Mouse (Mus musculus) hindbrain, embryonic 10.5 days (tissue): ENCODE results near the gene Krtcap3. TPM values are rescaled to one million over a fixed set of nuclear protein-coding genes. Genes with fewer than 3 reads are reported as not detected.

Experiments used
- DNase-seq: peaks from one replicate; pipeline ENCODE4 v3.0.0-alpha.2; 2017; ENCODE audit warnings: low spot score
- H3K27ac ChIP-seq: fragments of 300-500 bp; sonication (generic); 2 replicates; pipeline ENCODE4 v1.5.1; 2016; ENCODE audit warnings: mild to moderate bottlenecking, moderate library complexity
- H3K27me3 ChIP-seq: fragments of 300-500 bp; sonication (generic); 2 replicates; pipeline ENCODE4 v1.6.1; 2016; ENCODE audit warnings: mild to moderate bottlenecking; ENCODE audit not compliant: poor library complexity, insufficient read depth, severe bottlenecking
- H3K36me3 ChIP-seq: fragments of 300-500 bp; sonication (generic); 2 replicates; pipeline ENCODE4 v1.6.1; 2016; ENCODE audit warnings: mild to moderate bottlenecking, moderate library complexity
- H3K4me1 ChIP-seq: fragments of 300-500 bp; sonication (generic); replicated peaks from 2 replicates; pipeline ENCODE4 v1.6.1; 2016; ENCODE audit warnings: mild to moderate bottlenecking
- H3K4me3 ChIP-seq: fragments of 300-500 bp; sonication (generic); 2 replicates; pipeline ENCODE4 v1.5.1; 2016; ENCODE audit warnings: mild to moderate bottlenecking, moderate library complexity
- H3K9me3 ChIP-seq: fragments of 300-500 bp; sonication (generic); 2 replicates; pipeline ENCODE4 v1.6.1; 2016; ENCODE audit warnings: mild to moderate bottlenecking, moderate library complexity
- WGBS: fragments of 180-500 bp; shearing (Covaris S2); methylation state at CpG from one replicate; pipeline ENCODE4 v1.1.7; 2016; 5-methylcytosine and 5-hydroxymethylcytosine counted together
- polyA plus RNA-seq: library from polyadenylated mRNA; unstranded; fragments of >200 nt; fragmentation: Nextera tagmentation; extraction: Ambion mirVana; gene quantifications from 2 replicates; pipeline ENCODE4 v1.2.1, GENCODE M21; 2016

The Krtcap3 gene
- polyA plus RNA-seq, 1 experiment from 2014 or later = 3.9 TPM

DNA sequence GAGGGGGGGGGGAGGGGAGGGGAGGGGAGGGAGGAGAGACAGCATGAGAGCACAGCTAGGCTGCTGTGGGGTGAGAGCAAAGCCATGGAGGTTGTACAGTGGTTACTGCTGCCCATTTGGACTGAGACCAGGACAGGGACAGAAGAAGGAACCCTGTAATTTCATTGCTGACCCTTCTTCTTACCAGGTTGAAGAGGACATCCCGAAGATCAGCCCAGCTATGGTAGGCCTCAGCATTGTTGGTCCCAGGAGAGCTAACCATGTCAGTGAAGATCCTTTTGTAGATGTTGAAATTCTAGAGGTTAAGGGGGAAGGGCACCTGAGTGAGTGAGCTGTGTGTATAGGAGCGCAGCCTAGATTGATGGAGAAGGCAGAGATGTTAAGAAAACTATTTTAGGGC lies 3.9 kb downstream of the Krtcap3 start:
- H3K36me3 ChIP-seq = peaks cover 94% of the 10 kb centered on the region
- WGBS = 89% methylated on average over 2 of the region's 2 CpGs

DNA sequence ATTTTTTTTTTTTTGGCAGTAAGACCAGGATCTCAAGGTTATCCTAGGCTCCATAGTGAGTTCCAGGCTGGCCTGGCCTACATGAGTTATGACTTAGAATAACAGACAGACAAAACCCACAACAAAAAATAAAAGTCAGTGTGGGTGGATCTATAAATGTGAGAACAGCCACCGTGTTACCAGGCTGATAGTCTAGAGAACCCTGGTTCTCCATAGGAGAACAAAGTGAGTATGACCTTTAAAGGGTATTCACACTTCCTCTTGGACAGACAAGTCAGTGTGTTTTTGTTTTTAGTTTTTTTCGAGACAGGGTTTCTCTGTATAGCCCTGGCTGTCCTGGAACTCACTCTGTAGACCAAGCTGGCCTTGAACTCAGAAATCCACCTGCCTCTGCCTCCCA lies 4.5 kb downstream of the Krtcap3 start:
- no peaks in the 10 kb centered on the region for H3K9me3 ChIP-seq
- DNase-seq = no peak
- 77% methylated on average over 2 of the region's 2 CpGs for WGBS
- peaks cover 9% of the 10 kb centered on the region for H3K27me3 ChIP-seq
- H3K36me3 ChIP-seq = peaks cover 94% of the 10 kb centered on the region
- no peak overlapping the region for H3K27ac ChIP-seq
- H3K4me1 ChIP-seq = peaks cover 21% of the 10 kb centered on the region
- H3K4me3 ChIP-seq = no peak overlapping the region

More for the DNA sequence above, 3.9 kb downstream of the Krtcap3 start:
- H3K4me1 ChIP-seq = peaks cover 26% of the 10 kb centered on the region
- DNase-seq = no peak
- H3K27ac ChIP-seq = no peak overlapping the region
- H3K4me3 ChIP-seq = no peak overlapping the region
- H3K27me3 ChIP-seq = peaks cover 14% of the 10 kb centered on the region
- no peaks in the 10 kb centered on the region for H3K9me3 ChIP-seq

DNA sequence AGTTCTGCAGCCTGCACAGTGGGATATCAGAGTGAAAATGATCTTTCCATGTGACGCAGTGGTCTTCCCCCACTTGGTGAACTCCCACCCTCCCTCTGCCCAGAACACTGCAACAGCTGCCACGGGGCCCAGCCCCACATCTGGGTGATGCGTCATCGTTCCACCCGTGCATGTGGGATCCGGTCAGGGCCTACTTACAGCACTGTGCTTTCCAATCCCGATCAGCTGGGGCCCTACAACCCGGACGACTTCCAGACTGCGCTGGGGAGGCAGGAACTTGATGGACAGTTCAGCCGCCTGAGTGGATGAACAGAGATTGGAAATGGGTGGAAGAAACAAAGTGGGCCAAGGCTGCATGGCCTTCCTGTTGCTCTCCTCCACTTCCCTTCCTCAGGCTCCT lies 6.1 kb downstream of the Krtcap3 start:
- Histone ChIP-seq H3K36me3 (peaks cover 94% of the 10 kb centered on the region), H3K9me3 (no peaks in the 10 kb centered on the region), H3K27ac (no peak overlapping the region), H3K27me3 (no peaks in the 10 kb centered on the region), H3K4me1 (0 out of 2 replicates have a peak, but pooled peaks cover 5% of the 10 kb centered on the region), H3K4me3 (no peak overlapping the region)
- DNase-seq = no peak
- WGBS = 92% methylated on average over 11 of the region's 11 CpGs

DNA sequence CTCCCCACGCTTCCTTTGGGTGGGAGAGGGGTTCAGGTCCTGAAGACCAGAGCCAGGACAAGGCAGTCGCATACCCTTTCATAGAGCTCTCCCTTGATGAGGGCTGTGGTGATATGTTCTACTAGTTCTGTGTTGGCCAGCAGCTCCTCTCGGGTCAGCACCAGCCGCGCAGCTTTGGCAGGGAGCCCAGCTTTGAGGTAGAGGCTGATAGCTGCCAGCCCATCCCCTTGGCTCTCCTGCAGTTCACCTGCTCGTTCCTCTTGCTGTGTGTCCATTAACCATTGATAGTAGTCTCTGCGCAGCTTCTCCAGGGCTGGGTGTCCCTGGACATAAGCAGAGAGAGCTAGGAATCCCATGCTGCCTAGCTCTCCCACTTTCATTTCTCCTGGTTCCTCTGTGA lies 14.6 kb downstream of the Krtcap3 start:
- 95% methylated on average over 7 of the region's 7 CpGs for WGBS
- no peak for DNase-seq
- no peak overlapping the region for H3K4me3 ChIP-seq
- H3K27ac ChIP-seq = no peak overlapping the region
- no peaks in the 10 kb centered on the region for H3K27me3 ChIP-seq
- no peaks in the 10 kb centered on the region for H3K4me1 ChIP-seq
- H3K36me3 ChIP-seq = peaks cover 96% of the 10 kb centered on the region
- no peaks in the 10 kb centered on the region for H3K9me3 ChIP-seq

DNA sequence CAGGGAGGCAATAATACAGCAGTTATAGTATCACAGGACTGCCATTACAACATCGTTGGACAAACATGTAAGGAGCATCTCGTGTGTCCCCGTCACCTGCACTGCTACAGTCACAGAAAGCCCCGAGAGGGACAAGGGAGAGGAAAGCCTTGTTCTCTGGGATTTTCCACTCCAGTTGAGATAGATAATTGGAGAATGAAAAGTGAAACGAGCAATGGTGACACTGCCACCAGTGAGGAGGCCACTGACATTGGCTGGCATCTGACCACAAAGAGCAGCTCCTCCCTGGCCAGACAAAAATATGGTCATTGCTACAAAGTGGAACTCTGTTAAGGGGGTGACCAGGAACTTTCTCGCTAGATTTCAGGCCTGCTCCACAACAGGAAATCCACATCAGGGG lies 16.2 kb downstream of the Krtcap3 start:
- H3K27me3 ChIP-seq = no peaks in the 10 kb centered on the region
- peaks cover 95% of the 10 kb centered on the region for H3K36me3 ChIP-seq
- no peaks in the 10 kb centered on the region for H3K9me3 ChIP-seq
- H3K4me3 ChIP-seq = no peak overlapping the region
- H3K27ac ChIP-seq = no peak overlapping the region
- WGBS = 72% methylated on average over 6 of the region's 6 CpGs
- H3K4me1 ChIP-seq = no peaks in the 10 kb centered on the region
- no peak for DNase-seq

DNA sequence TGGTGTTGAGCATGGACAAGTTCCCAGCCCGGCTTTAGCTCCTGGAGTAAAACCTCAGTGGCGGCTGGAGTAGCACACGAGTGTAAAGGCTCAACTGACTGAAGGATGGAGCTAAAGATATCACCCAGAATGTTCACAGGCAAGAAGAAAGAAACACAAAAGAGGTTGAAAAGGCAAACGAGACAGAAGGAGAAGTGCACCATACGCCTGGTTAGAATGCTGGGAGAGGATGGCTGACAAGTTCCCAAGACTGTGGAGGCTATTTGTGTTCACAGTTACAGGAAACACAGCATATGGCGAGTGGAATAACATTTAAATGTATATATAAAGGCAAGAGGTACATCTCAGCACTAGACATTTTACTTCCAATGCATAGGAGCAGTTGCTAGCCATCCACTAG lies 21.5 kb downstream of the Krtcap3 start:
- Histone ChIP-seq H3K36me3 (peaks cover 86% of the 10 kb centered on the region), H3K27me3 (no peaks in the 10 kb centered on the region), H3K9me3 (no peaks in the 10 kb centered on the region), H3K4me1 (no peaks in the 10 kb centered on the region), H3K4me3 (no peak overlapping the region), H3K27ac (no peak overlapping the region)
- WGBS = 92% methylated on average over 6 of the region's 6 CpGs
- DNase-seq = no peak

DNA sequence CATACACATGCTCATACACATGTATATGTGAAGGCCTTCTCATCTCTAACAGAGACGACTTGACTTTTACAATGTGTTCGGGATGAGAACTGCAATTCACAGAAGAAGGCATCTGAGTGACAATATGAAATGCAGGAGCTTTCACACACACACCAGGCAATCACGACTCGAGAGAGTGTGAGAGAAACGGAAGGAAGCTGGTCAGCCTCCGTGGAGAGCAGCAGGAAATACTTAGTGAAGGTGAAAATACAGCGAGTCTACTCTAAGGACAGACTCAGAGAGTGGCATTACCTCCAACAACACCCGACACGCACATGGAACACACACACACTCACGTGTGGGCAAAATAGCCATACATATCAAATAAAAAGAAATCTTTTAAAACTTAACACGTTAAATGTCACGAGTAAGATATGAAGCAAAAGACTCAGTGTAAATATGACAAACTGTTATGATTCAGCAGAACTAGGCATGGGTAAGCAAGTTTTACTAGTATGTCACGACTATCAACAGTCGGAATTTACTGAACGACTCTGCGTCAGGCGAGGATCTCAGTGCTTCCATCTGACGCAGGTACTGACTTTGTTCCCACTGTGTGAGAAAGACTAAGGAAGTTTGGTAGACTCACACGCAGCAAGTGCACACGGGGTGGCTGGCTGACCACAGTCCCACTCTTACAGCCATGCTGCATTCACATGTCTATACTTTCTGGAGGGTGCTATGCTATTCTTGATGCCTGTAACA lies 27.9 kb downstream of the Krtcap3 start:
- Histone ChIP-seq H3K27me3 (no peaks in the 10 kb centered on the region), H3K4me3 (no peak overlapping the region), H3K27ac (no peak overlapping the region), H3K4me1 (no peaks in the 10 kb centered on the region), H3K9me3 (no peaks in the 10 kb centered on the region), H3K36me3 (peaks cover 87% of the 10 kb centered on the region)
- no peak for DNase-seq
- WGBS = 90% methylated on average over 20 of the region's 20 CpGs

DNA sequence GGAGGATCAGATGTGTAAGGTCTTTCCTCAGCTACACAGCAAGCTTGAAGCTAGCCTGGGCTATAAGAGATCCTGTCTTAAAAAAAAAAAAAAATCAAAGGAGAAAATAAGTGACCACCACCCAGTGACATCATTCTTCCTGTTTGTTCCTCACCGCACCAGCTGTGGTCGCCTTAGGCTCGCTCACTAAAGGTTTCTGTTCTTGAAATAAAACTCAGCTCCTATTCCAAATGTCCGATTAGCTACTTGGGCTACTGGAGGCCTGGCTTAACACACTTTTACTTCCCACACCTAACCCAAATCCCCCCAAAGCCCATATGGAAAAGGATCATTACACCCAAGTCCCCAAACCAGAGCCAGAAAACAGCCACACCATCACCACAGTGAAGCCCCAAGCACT lies 36.7 kb downstream of the Krtcap3 start:
- Histone ChIP-seq H3K9me3 (no peaks in the 10 kb centered on the region), H3K4me1 (peaks cover 21% of the 10 kb centered on the region), H3K27ac (no peak overlapping the region), H3K27me3 (no peaks in the 10 kb centered on the region), H3K36me3 (peaks cover 50% of the 10 kb centered on the region), H3K4me3 (no peak overlapping the region)
- 76% methylated on average over 4 of the region's 4 CpGs for WGBS
- DNase-seq = no peak

DNA sequence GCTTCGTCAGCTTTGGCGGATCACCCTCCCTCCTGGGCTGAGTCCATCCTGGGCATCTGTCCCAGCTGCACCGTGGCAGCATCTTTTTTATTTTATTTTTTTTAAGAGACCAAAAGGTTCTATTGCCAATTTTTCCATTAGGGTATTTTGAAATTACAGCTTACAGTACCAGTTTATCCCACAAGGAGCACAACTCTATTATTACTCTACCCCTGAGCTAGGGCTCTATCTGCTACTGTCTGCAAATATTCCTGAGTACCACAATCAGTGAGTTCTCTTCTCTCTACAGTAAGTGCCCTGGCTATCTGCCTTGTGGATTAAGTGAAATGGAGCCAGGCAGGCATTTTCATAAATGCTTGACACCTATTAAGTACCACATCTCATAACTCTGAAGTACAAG lies 37.2 kb downstream of the Krtcap3 start:
- WGBS = 81% methylated on average over 3 of the region's 3 CpGs
- Histone ChIP-seq H3K36me3 (peaks cover 50% of the 10 kb centered on the region), H3K27ac (no peak overlapping the region), H3K4me1 (peaks cover 21% of the 10 kb centered on the region), H3K4me3 (no peak overlapping the region), H3K27me3 (no peaks in the 10 kb centered on the region), H3K9me3 (no peaks in the 10 kb centered on the region)
- DNase-seq = no peak

DNA sequence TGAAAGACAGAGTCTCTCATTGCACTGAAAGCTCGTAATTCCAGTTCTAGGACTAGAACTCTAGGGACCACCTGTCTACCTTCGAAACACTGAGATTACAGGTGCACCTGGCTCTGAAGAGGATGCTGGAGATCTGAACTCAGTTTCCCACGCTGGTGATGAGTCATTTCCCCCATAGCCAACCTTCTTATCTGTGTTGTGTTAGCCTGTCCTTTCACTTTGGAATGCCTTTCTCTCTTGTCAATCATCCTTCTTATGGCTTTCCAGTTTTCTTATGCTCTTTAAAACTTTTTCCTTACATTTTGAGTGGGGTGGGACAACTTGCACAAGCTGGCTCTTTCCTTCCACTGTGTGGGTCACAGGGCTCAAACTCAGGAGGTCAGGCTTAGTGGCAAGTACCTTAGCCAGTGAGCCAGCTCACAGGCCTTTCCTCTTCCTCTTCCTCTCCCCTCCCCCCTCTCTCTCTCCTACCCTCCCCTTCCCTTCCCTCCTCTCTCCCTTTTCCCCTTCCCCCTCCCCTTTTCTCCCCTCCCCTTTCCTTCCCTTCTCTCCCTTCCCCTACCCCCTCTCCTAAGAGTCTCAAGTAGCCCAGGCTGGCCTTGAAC lies 38.2 kb downstream of the Krtcap3 start:
- Histone ChIP-seq H3K36me3 (peaks cover 47% of the 10 kb centered on the region), H3K27me3 (no peaks in the 10 kb centered on the region), H3K9me3 (no peaks in the 10 kb centered on the region), H3K4me3 (peak overlapping the region; percentile 58), H3K4me1 (peaks cover 32% of the 10 kb centered on the region), H3K27ac (peak overlapping the region; percentile 81; the same call in 1 of the 2 replicates)
- DNase-seq = no peak
- WGBS = 85% methylated on average over 3 of the region's 3 CpGs

DNA sequence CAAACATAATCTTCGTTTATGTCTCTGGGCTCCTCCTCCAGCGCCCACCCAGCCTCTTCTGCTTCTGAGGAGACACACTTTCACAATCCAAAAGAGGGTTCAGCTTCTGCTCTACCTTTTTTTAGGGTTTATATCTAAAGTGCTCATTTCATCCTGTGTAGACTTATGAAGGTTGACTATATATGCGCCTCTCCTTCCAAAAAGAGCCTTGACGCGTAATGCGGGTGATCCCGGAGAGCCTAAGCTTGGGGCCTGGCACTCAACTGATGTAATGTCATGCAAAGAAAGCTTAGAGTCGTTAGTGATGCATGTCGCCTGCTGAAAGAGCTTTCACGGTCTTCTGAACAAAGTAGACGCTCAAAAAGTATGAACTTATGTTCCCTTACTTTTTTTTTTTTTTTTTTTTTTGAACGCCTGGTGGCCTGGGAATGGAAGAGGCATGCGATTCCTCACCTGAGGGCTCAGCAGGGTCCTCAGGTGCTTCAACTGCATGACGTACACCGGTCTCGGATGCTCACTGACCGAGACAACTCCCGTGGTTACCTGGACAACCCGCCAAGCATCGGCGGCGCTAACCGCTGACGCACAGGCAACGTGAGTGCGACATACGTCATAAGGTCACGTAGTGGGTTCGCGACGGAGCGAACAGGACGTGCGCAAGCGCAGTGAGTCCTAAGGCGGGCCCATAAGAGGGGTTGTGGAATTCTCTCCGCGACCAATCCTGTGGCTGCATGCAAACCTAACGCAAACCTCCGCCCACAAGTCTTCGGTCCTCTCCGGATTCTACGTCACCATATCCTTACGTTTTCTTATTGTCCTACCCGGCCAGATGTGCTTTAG lies 39.2 kb downstream of the Krtcap3 start, which contains the start of gene Ift172:
Ift172 (minus strand) TSS at position 596 of the 840 bp plus-strand sequence.
- Histone ChIP-seq H3K4me3 (peak within 1 kb of the TSS; percentile 58), H3K36me3 (peaks cover 37% of the 10 kb centered on the region), H3K4me1 (peaks cover 42% of the 10 kb centered on the region), H3K9me3 (no peaks in the 10 kb centered on the region), H3K27ac (peak within 1 kb of the TSS; percentile 87), H3K27me3 (no peaks in the 10 kb centered on the region)
- 2% methylated on average over 45 of the region's 45 CpGs for WGBS
- DNase-seq = peak; percentile 97

DNA sequence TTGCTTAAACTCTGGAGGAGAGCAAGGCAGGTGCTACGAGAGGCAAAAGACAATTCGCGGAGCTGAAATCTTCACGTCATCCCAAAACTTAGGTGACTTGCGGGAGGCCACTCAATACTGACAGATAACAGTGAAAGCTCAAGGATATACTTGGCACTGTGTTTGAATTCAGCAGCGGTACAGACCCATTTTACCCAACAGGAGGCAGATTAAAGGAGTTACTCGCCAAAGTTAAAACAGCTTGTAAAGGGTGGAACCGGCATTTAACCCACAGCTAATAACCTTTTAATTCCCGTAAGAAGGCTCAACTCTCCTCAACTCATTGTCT lies 39.8 kb downstream of the Krtcap3 start:
- WGBS = 6% methylated on average over 9 of the region's 9 CpGs
- Histone ChIP-seq H3K4me1 (peaks cover 48% of the 10 kb centered on the region), H3K4me3 (peak overlapping the region; percentile 58)

More for the DNA sequence above, 39.8 kb downstream of the Krtcap3 start:
- peak overlapping the region; percentile 87 for H3K27ac ChIP-seq
- H3K27me3 ChIP-seq = no peaks in the 10 kb centered on the region
- peaks cover 31% of the 10 kb centered on the region for H3K36me3 ChIP-seq
- no peak for DNase-seq
- no peaks in the 10 kb centered on the region for H3K9me3 ChIP-seq
